Mouse (Mus musculus) left cerebral cortex, postnatal 4 days (tissue): ENCODE data around the gene Slc43a2. TPM values are rescaled to one million over a fixed set of nuclear protein-coding genes. Genes with fewer than 3 reads are reported as not detected.
A peak's percentile ranks its signal among the peaks of the same experiment; 100 is the strongest.
"Not testable (repeated sequence)": the region's sequence is repeated elsewhere in the genome, so short reads cannot be mapped to it uniquely, and the experiment has no call there.

Experiments used
- DNase-seq: peaks from one replicate; pipeline ENCODE4 v3.0.0-alpha.2; 2022
- intact Hi-C: fragments of 180-260 bp; cut with DNase I; formaldehyde crosslinking; loops from one replicate; pipeline ENCODE4 v1.15.1; 2025
- microRNA-seq: library from miRNA; unstranded; fragments of <30 nt; microRNA quantifications from one replicate; pipeline ENCODE4 v1.2.0, GENCODE M21; 2022
- total RNA-seq, 2 experiments: library from RNA; stranded (reverse); gene quantifications; 2 replicates each; pipeline ENCODE4 v1.2.3; 2021

The Slc43a2 gene
- total RNA-seq, 2 experiments from 2014 or later, result 43.5 to 51.1 TPM

DNA sequence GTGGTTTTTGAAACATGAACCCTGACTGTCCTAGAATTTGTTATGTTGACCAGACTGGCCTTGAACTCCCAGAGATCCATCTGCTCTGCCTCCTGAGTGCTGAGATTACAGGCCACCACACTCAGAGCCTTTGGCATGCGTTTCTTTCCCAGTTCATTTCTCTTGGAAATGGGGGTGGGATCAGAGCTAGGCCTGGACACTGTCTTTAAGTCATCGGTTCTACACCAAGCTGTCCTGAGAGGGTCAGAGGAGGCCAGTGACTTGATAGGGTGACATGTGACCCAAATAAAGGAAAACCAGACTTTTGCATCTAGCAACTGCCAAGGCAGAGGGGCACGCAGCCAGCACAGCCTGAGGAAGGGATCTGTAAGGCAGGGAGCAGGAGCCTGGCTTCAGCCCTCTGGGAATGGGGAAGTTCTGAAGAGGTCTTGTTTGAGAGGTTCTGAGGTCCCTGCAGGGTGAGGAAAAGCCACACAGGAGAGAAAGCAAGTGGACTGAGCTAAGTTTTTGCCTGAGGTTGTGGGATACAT is 65.3 kb downstream of the Slc43a2 start:
- DNase-seq, result no peak
- intact Hi-C loops, result no loop called here

- intact Hi-C loops, result no loop called here
- DNase-seq, result no peak
Observed at GRCm38 (mm10) chr11:75598004-75598403, 66.5 kb downstream of the Slc43a2 start.

DNA sequence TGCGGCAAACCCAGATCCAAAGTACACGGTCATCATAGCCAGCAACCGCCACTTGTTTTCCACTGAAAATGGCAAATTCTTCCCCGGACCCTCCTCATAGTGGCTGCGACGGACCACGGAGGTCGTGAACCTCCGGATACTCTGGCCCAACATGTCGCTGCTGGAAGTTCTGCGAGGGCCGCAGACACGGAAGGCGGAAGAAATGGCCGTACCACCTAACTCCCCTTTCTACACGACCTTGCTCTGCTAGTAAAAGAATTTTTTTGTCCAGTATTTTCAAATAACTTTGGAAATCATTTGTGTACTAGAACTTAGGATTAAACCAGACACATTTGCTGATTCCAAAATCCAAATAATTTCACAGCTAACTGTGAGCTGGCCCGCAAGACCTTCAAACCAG is 68.3 kb downstream of the Slc43a2 start:
- intact Hi-C loops, DNase-seq: not testable (repeated sequence)

DNA sequence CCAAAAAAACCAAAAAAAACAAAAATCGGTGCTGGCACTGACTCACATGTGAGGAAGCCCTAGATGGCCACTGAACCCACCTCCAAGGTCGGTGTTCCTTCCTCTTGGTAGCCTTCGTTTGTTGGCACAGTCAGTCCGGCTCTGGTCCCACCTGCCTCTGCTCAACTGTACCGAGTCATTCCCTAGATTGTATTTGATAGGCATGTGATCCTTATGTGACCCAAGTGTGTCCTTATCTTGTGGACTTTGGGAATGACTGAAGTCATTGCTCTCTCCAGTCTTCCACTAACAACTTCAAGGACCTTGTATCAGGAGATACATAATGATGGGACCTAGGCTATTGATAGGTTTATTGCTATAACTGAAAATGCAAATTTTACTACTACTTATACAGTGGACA is 73.3 kb downstream of the Slc43a2 start:
- intact Hi-C loops, result no loop called here
- no peak for DNase-seq

DNA sequence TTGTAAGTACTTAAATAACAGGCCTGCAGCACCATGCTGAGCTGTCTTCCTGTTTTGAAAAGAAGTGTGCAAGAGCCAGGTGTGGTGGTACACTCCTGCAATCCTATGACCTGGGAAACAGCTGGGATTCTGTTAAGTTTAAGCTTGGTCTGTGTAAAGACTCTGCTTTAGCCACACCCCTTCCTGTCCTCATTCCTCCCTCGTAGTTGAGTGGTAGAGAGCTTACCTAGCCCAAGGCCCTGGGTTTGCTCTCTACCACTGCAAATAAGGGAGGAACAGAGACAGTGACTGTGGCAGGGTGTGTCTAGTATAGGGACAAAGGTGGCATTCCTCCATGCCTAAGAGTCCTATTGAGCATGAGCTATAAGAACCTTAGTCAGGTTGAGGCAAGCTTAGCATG is 73.8 kb downstream of the Slc43a2 start:
- intact Hi-C loops, result no loop called here
- DNase-seq, result no peak

DNA sequence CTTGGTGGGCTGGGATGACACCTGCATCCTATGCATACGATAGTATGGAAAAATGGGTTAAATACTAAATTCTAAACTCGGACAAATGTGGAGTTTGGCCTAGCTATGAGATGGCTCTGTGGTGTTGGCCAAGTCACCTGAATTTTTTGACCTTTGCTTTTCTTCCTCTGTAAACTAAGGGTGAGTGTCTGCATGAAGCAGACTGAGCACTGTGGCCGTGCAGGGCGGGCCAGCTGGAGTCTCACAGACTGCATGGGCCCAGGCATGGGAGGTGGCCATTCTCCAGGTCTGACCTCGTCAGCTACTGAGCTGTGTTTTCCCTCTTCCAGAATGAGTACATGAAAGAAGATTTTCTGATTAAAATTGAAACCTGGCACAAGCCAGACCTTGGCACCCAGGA is 77.3 kb downstream of the Slc43a2 start:
- intact Hi-C loops, result no loop called here

GRCm38 (mm10) chr11:75610021-75610420 is 78.5 kb downstream of the Slc43a2 start:
- no peak for DNase-seq
- intact Hi-C loops, result no loop called here

More for the DNA sequence above, 77.3 kb downstream of the Slc43a2 start:
- DNase-seq, result no peak

DNA sequence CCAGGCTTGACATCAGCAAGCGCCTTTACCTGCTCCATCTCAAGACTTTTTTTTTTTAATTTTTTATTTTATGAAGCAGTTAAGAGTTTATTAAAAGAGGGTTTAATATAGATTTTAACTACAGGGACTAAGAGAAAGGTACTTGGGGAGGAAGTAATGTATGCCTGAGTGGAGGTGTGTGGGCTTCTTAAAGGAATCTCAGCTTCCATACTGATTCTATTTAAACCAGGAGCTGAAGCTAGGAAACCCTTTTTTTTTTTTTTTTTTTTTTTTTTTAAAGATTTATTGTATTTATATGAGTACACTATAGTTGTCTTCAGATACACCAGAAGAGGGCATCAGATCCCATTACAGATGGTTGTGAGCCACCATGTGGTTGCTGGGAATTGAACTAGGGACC is 83.3 kb downstream of the Slc43a2 start:
- intact Hi-C loops, result no loop called here
- DNase-seq, result no peak

GRCm38 (mm10) chr11:75615556-75615955 is 84.1 kb downstream of the Slc43a2 start:
- intact Hi-C loops, result no loop called here
- no peak for DNase-seq

DNA sequence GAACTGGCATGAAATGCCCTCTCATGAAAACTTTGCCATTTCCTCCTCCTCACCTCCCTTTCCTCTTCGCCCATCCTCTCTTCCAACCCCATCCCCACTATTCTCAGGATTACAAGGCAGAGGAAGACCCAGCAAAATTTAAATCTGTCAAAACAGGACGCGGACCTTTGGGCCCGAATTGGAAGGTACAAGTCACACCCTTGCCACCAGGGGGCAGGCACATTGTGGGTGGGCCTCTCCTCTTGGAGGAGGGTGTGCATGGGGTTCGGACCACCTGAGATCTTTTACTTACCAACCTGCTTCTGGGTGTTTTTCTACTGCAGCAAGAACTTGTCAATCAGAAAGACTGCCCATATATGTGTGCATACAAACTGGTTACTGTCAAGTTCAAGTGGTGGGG is 87.6 kb downstream of the Slc43a2 start:
- DNase-seq, result no peak
- intact Hi-C loops, result no loop called here

DNA sequence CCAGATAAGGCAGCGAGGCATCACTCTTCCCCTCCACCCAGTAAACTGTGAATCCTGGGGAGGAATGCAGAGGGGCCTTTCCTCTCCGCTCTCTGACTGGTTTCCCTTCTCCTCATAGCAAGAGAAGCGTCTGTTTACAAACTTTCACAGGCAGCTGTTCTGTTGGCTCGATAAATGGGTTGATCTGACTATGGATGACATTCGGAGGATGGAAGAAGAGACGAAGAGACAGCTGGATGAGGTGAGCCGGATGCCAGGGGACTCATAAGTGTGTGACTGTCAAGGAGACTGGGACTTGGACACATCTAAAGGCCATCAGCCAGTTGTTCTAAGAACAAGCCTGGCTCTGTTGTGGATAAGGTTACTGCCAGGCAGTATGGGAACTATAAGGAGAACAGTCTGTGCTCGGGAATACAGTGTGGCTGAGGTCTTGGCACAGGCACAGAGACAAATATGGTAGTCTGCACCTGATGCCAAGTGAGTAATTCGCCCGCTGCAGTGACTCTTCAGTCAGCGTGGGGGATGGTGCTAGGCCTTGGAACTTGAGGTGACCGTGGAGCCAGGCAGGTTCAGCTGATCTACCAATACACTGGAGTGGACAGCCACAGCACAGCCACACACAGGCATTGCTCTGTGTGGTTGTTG is 88.8 kb downstream of the Slc43a2 start:
- intact Hi-C loops, result no loop called here
- peak; percentile 28 for DNase-seq

DNA sequence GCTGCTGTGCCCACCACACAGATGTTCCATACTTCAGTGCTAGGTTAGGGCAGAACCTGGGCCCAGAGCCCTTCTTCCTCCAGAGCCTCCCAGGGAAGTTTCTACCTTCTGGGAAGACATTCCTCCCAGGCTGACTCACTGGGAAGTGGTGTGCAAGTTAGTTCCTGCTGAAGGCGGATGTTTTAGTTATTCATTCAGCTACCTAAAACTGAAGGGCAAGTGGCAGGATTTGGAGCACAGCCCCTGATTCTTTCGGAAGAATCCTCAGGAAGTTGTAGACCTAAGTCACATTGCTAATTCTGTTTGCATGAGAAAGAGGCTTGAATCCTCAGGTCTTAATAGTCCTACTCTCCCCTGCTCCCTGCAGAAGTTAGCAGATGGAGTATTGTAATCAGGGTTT is 89.9 kb downstream of the Slc43a2 start:
- intact Hi-C loops, result no loop called here
- no peak for DNase-seq

GRCm38 (mm10) chr11:75622588-75623329 is 91.3 kb downstream of the Slc43a2 start:
- DNase-seq, result no peak
- intact Hi-C loops, result no loop called here

GRCm38 (mm10) chr11:75624102-75624554 is 92.6 kb downstream of the Slc43a2 start:
- intact Hi-C loops, result no loop called here
- DNase-seq, result no peak

DNA sequence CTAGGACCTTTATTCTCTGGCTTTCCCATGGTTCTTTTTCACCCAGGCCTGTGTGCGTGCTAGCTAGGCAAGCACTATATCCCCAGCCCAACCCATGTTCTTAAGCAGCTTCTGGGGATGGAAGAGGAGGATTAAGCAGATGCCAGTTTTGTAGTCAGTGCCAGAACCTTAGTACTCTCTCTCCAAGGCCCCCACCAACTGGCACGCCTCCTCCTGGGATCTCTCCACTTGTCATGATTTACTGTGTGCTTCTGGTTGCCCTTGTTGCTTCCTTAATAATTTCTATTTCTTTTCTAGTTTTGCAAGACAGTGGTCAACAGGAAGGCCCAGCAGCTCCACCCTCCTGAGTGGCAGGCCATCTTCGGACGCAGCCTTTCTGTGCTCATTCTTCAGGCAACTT is 94.3 kb downstream of the Slc43a2 start:
- intact Hi-C loops, result no loop called here
- DNase-seq, result no peak

Small RNA genes within 50 kb of the gene (microRNA-seq; reads per million reads assigned to microRNA genes)
- not detected for gene Mir3971

Other genes with a start within 250 kb of the Slc43a2 start
- 10 to 100 TPM; 43.4 to 48.8 TPM for gene Rpa1, start 183.4 kb upstream of the Slc43a2 start, total RNA-seq
- 10 to 100 TPM; 18.9 to 19.1 TPM for gene Smyd4, start 183.3 kb upstream of the Slc43a2 start, total RNA-seq
- gene Serpinf1, start 109.0 kb upstream of the Slc43a2 start, total RNA-seq, result 10 to 100 TPM; 15.1 to 19.9 TPM
- under 1 TPM in 1 of 2 experiments, not detected in 1; 0.26 TPM for gene Serpinf2, start 92.1 kb upstream of the Slc43a2 start, total RNA-seq
- 10 to 100 TPM; 17.6 to 19.1 TPM for gene Wdr81, start 77.0 kb upstream of the Slc43a2 start, total RNA-seq
- under 1 TPM; 0.80 to 0.95 TPM for gene Tlcd2, start 70.0 kb upstream of the Slc43a2 start, total RNA-seq
- 100 to 1,000 TPM; 136 to 137 TPM for gene Prpf8, start 44.9 kb upstream of the Slc43a2 start, total RNA-seq
- 1 to 10 TPM; 1.8 to 1.9 TPM for gene Rilp, start 21.6 kb upstream of the Slc43a2 start, total RNA-seq
- gene Scarf1, start 18.2 kb upstream of the Slc43a2 start, total RNA-seq, result 1 to 10 TPM; 3.0 to 3.5 TPM
- gene Pitpna, start 56.4 kb downstream of the Slc43a2 start, total RNA-seq, result 100 to 1,000 TPM; 249 to 259 TPM
- 10 to 100 TPM; 45.5 to 47.2 TPM for gene Inpp5k, start 99.3 kb downstream of the Slc43a2 start, total RNA-seq
- gene Myo1c, start 118.8 kb downstream of the Slc43a2 start, total RNA-seq, result 10 to 100 TPM; 38.1 to 41.0 TPM
- 100 to 1,000 TPM; 118 to 119 TPM for gene Crk, start 147.6 kb downstream of the Slc43a2 start, total RNA-seq
- gene Ywhae, start 201.2 kb downstream of the Slc43a2 start, total RNA-seq, result 1,000 to 10,000 TPM; 1,671 to 1,788 TPM